Mouse (Mus musculus): ENCODE measurements at regions not wholly inside any gene's neighbourhood (a gene's known extent, or its start where the extent isn't known, plus 50 kb on each side); places are given as distances from the start of the nearest gene placed in this dataset.

GRCm38 (mm10) chr2:21292669-21293151, 74.6 kb upstream of the Gpr158 start:
- DNase-seq (ENCODE audit: low spot score) (no peak), ATAC-seq (ENCODE audit: insufficient number of reproducible peaks, low FRiP score, low TSS enrichment, low read depth) (no peak)
- Histone ChIP-seq H3K27ac (replicated peaks; ENCODE audit: low read depth, low read length) (no peak overlapping the region), H3K36me3 (ENCODE audit: control insufficient read depth, insufficient read depth, low read length) (no peaks in the 10 kb centered on the region), H3K4me2 (ENCODE audit: low read depth, severe bottlenecking) (no peak overlapping the region), H3K9me3 (ENCODE audit: control insufficient read depth, low read length) (no peaks in the 10 kb centered on the region), H3K4me1 (ENCODE audit: control insufficient read depth, insufficient read depth, low read length) (no peaks in the 10 kb centered on the region), H3K27me3 (ENCODE audit: control insufficient read depth, insufficient read depth, low read length) (no peaks in the 10 kb centered on the region), H3K4me3 (ENCODE audit: low read depth, low read length) (no peak overlapping the region), H3K9ac (ENCODE audit: low read length) (no peak overlapping the region)
- 70% methylated on average over 2 of the region's 2 CpGs for WGBS

GRCm38 (mm10) chr2:21294002-21294401, 73.3 kb upstream of the Gpr158 start:
- H3K4me1 ChIP-seq (ENCODE audit: control insufficient read depth, insufficient read depth, low read length) = no peaks in the 10 kb centered on the region
- 78% methylated on average over 2 of the region's 2 CpGs for WGBS
- ATAC-seq (ENCODE audit: insufficient number of reproducible peaks, low FRiP score, low TSS enrichment, low read depth) = no peak

GRCm38 (mm10) chr2:21299681-21300080, 67.7 kb upstream of the Gpr158 start:
- Histone ChIP-seq H3K4me3 (ENCODE audit: low read depth, low read length) (no peak overlapping the region), H3K4me1 (ENCODE audit: control insufficient read depth, insufficient read depth, low read length) (no peaks in the 10 kb centered on the region), H3K27ac (replicated peaks; ENCODE audit: low read depth, low read length) (no peak overlapping the region), H3K27me3 (ENCODE audit: control insufficient read depth, insufficient read depth, low read length) (no peaks in the 10 kb centered on the region), H3K9ac (ENCODE audit: low read length) (no peak overlapping the region), H3K36me3 (ENCODE audit: control insufficient read depth, insufficient read depth, low read length) (no peaks in the 10 kb centered on the region), H3K9me3 (ENCODE audit: control insufficient read depth, low read length) (no peaks in the 10 kb centered on the region), H3K4me2 (ENCODE audit: low read depth, severe bottlenecking) (no peak overlapping the region)
- DNase-seq (ENCODE audit: low spot score) = no peak
- WGBS = 93% methylated on average over 5 of the region's 5 CpGs
- no peak for ATAC-seq (ENCODE audit: insufficient number of reproducible peaks, low FRiP score, low TSS enrichment, low read depth)

More at GRCm38 (mm10) chr2:21294002-21294401, 73.3 kb upstream of the Gpr158 start:
- Histone ChIP-seq H3K36me3 (ENCODE audit: control insufficient read depth, insufficient read depth, low read length) (no peaks in the 10 kb centered on the region), H3K27ac (replicated peaks; ENCODE audit: low read depth, low read length) (no peak overlapping the region), H3K27me3 (ENCODE audit: control insufficient read depth, insufficient read depth, low read length) (no peaks in the 10 kb centered on the region), H3K9me3 (ENCODE audit: control insufficient read depth, low read length) (no peaks in the 10 kb centered on the region), H3K9ac (ENCODE audit: low read length) (no peak overlapping the region), H3K4me2 (ENCODE audit: low read depth, severe bottlenecking) (no peak overlapping the region), H3K4me3 (ENCODE audit: low read depth, low read length) (no peak overlapping the region)
- DNase-seq (ENCODE audit: low spot score) = no peak
